Mouse (Mus musculus): ENCODE data around the gene Arid5a. TPM values are rescaled to one million over a fixed set of nuclear protein-coding genes. Genes with fewer than 3 reads are reported as not detected.

Gene Arid5a
- polyA plus RNA-seq, 1 experiment from 2014 or later, result 4.0 TPM

DNA sequence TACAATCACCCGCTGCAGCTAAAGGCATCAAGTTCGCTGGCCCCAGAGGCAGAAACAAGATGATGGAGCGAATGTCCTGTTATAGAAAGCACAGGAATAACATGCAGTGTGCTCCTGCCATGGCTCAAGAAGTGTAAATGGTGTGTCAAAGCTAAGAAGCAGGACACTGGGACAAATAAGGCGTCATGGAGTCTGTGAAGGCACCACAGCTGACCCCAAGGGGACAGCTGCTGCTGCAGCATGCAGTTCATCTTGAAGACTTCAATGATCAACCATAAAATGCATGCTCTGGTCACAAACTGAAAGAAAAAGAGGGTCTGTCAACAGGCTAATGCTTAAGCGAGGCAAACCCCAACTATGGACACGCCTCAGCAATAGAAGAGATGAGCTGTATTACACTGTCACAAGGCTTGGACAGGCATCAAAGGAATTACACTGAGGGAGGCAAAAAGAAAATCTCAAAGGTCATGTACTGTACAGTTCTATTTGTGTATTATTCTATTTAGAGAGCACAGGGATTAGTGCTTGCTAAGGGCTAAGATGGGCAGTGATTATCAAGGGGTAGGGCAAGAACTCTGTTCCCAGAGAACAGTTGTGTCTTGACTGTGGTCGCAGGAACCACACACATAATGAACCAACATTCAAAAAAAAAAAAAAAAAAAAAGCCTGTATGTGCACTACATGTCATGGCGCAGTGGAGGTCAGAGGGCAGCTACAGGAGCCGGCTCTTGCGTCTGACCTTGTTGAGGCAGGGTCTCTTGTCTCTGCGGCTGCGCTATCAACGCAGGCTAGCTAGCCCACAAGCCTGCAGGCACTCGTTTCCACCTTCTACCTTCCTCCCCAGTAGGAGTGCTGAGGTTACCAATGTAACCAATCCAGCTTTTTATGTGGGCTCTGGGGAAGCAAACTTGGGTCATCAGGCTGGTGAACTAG is 25.7 kb downstream of the Arid5a start:
- Histone ChIP-seq H3K27me3 (ENCODE audit: control insufficient read depth, insufficient read depth, low read length) (no peaks in the 10 kb centered on the region), H3K9me3 (ENCODE audit: control insufficient read depth, low read length) (no peaks in the 10 kb centered on the region), H3K4me2 (replicated peaks; ENCODE audit: low read depth) (no peak overlapping the region), H3K9ac (ENCODE audit: low read length) (no peak overlapping the region), H3K27ac (replicated peaks) (no peak overlapping the region), H3K4me3 (ENCODE audit: low read depth, low read length) (no peak overlapping the region), H3K36me3 (ENCODE audit: control insufficient read depth, insufficient read depth, low read length) (peaks cover 24% of the 10 kb centered on the region), H3K4me1 (replicated peaks; ENCODE audit: control insufficient read depth, insufficient read depth) (no peaks in the 10 kb centered on the region)
- no peak for ATAC-seq (ENCODE audit: low FRiP score, low TSS enrichment)
- DNase-seq (ENCODE audit: low spot score), result no peak
- TF ChIP-seq CTCF (IDR thresholded peaks at IDR 0.05; ENCODE audit: low read depth), result no peak
- no peak for TF ChIP-seq EP300 (optimal IDR thresholded peaks at IDR 0.05)
- WGBS, result 75% methylated on average over 14 of the region's 14 CpGs

DNA sequence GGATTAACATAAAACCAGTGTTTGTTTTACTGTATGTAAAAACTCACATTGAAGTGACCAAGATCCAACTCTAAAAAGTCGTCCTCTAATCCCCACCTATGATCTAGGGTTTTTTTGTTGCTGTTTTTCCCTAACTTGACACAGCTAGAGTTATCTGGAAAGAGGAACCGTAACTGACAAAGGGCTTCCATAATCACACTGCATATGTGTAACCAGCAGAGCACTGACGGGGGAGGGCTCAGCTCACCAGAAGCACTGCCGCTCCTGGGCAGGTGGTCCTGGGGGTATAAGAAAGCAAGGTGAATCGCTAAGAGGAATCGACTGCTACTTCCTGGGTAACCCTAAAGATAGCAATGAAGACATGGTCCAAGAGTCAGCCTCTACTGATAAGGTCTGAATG is 35.0 kb downstream of the Arid5a start:
- no peak overlapping the region for H3K27ac ChIP-seq (replicated peaks)
- H3K9me3 ChIP-seq (ENCODE audit: control insufficient read depth, low read length), result no peaks in the 10 kb centered on the region
- H3K4me3 ChIP-seq (ENCODE audit: low read depth, low read length), result no peak overlapping the region
- 89% methylated on average over 6 of the region's 6 CpGs for WGBS
- peaks cover 61% of the 10 kb centered on the region for H3K36me3 ChIP-seq (ENCODE audit: control insufficient read depth, insufficient read depth, low read length)
- DNase-seq (ENCODE audit: low spot score) (no peak), ATAC-seq (ENCODE audit: low FRiP score, low TSS enrichment) (no peak)
- H3K9ac ChIP-seq (ENCODE audit: low read length), result no peak overlapping the region
- H3K4me2 ChIP-seq (replicated peaks; ENCODE audit: low read depth), result no peak overlapping the region
- H3K27me3 ChIP-seq (ENCODE audit: control insufficient read depth, insufficient read depth, low read length), result no peaks in the 10 kb centered on the region
- no peak for TF ChIP-seq EP300 (optimal IDR thresholded peaks at IDR 0.05)
- no peak for TF ChIP-seq CTCF (IDR thresholded peaks at IDR 0.05; ENCODE audit: low read depth)
- no peaks in the 10 kb centered on the region for H3K4me1 ChIP-seq (replicated peaks; ENCODE audit: control insufficient read depth, insufficient read depth)

DNA sequence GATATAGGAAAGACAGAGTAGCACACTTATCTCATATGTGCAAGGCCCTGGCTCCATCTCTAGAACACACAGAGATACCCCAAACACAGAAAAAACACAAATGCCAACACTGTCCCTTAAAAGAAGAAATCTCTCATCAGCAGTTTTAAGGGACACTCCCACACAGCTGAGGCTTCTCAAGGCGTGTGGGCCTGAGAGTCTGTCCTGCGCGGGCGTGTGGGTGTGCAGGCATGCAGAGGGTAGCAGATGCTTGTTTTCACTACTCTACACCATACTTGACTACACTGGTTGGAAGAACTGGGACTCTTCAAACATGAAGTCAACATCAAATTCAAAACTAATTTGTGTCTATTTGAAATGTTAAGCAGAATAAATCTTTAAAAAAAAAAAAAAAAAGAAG is 44.8 kb downstream of the Arid5a start:
- H3K9me3 ChIP-seq (ENCODE audit: control insufficient read depth, low read length), result no peaks in the 10 kb centered on the region
- peaks cover 62% of the 10 kb centered on the region for H3K36me3 ChIP-seq (ENCODE audit: control insufficient read depth, insufficient read depth, low read length)

DNA sequence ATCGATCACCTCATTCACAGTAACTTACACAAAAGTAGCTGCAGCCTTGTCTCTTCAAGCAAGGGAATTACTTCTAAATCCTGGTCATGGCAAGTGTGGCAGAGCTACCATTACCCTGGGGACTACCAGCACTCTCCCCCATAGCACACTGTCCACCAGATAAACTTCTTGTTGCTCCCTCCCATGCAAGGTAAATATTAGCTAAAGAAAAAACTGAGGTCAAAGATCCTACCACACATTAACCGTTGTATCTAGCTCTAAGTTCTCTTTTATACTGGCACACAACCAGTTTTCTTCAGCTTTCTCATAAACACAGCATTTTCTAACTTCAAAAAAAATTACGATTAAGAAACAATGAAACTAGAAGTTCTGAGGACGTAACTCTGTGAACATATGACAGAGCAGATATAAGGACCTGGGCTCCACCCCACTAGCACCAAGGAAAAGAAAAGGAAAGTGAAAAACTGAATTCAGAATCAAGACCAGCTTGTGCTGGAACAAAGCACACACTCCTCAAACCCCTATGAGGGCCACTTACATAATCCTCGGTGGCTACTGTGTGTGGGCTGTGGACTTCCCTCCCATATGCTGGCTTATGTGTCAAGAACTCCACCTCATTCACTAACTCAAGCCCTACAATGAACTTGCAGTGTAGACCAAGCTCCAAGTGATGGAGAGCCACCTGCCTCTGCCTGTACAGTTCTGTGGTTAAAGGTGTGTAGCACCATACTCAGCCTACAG is 49.6 kb downstream of the Arid5a start:
- H3K27ac ChIP-seq (replicated peaks), result no peak overlapping the region
- no peak overlapping the region for H3K4me2 ChIP-seq (replicated peaks; ENCODE audit: low read depth)

More for the DNA sequence above, 44.8 kb downstream of the Arid5a start:
- Histone ChIP-seq H3K4me1 (replicated peaks; ENCODE audit: control insufficient read depth, insufficient read depth) (no peaks in the 10 kb centered on the region), H3K9ac (ENCODE audit: low read length) (no peak overlapping the region), H3K27me3 (ENCODE audit: control insufficient read depth, insufficient read depth, low read length) (no peaks in the 10 kb centered on the region), H3K4me2 (replicated peaks; ENCODE audit: low read depth) (no peak overlapping the region), H3K27ac (replicated peaks) (no peak overlapping the region), H3K4me3 (ENCODE audit: low read depth, low read length) (no peak overlapping the region)
- DNase-seq (ENCODE audit: low spot score) (no peak), ATAC-seq (ENCODE audit: low FRiP score, low TSS enrichment) (no peak)
- WGBS, result 87% methylated on average over 4 of the region's 4 CpGs
- TF ChIP-seq CTCF (IDR thresholded peaks at IDR 0.05; ENCODE audit: low read depth) (no peak), EP300 (optimal IDR thresholded peaks at IDR 0.05) (no peak)

DNA sequence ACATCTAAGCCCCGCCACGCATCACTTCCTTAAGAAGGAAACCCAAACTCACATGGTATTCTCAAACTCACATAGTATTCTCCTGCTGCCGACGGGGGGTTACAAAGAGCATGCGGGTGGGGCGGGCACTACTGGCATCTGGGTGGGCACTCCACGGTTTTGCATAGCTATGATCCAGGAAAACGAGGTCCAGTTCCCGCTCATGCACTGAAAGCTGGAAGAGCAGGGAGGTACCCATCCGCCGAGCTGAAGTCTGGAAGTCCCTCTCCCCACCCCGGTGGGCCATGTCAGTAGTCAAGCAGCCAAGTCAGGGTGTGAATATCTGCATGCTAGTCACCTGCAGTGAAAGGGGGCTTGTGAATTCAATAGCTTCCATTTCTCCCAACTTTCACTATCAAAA is 60.2 kb downstream of the Arid5a start:
- Histone ChIP-seq H3K27me3 (ENCODE audit: control insufficient read depth, insufficient read depth, low read length) (no peaks in the 10 kb centered on the region), H3K4me2 (replicated peaks; ENCODE audit: low read depth) (peak overlapping the region; percentile 77), H3K4me3 (ENCODE audit: low read depth, low read length) (peak overlapping the region; percentile 90), H3K9ac (ENCODE audit: low read length) (0 out of 2 replicates have a peak overlapping the region, but pooled peaks have one; percentile 13), H3K4me1 (replicated peaks; ENCODE audit: control insufficient read depth, insufficient read depth) (peaks cover 2% of the 10 kb centered on the region; the same call in 1 of the 2 replicates), H3K36me3 (ENCODE audit: control insufficient read depth, insufficient read depth, low read length) (no peaks in the 10 kb centered on the region), H3K9me3 (ENCODE audit: control insufficient read depth, low read length) (no peaks in the 10 kb centered on the region), H3K27ac (replicated peaks) (no peak overlapping the region)
- TF ChIP-seq EP300 (optimal IDR thresholded peaks at IDR 0.05) (no peak), CTCF (IDR thresholded peaks at IDR 0.05; ENCODE audit: low read depth) (no peak)
- WGBS, result 37% methylated on average over 12 of the region's 12 CpGs
- DNase-seq (ENCODE audit: low spot score), result no peak
- no peak for ATAC-seq (ENCODE audit: low FRiP score, low TSS enrichment)

More for the DNA sequence above, 49.6 kb downstream of the Arid5a start:
- Histone ChIP-seq H3K4me1 (replicated peaks; ENCODE audit: control insufficient read depth, insufficient read depth) (no peaks in the 10 kb centered on the region), H3K9me3 (ENCODE audit: control insufficient read depth, low read length) (no peaks in the 10 kb centered on the region), H3K27me3 (ENCODE audit: control insufficient read depth, insufficient read depth, low read length) (no peaks in the 10 kb centered on the region), H3K9ac (ENCODE audit: low read length) (no peak overlapping the region), H3K4me3 (ENCODE audit: low read depth, low read length) (no peak overlapping the region), H3K36me3 (ENCODE audit: control insufficient read depth, insufficient read depth, low read length) (peaks cover 31% of the 10 kb centered on the region)
- whole genome bisulfite sequencing, result 69% methylated on average over 5 of the region's 5 CpGs
- DNase-seq (ENCODE audit: low spot score), result no peak
- TF ChIP-seq EP300 (optimal IDR thresholded peaks at IDR 0.05), result no peak
- ATAC-seq (ENCODE audit: low FRiP score, low TSS enrichment), result no peak
